Mouse (Mus musculus): ENCODE results near the gene Pheta1. TPM values are rescaled to one million over a fixed set of nuclear protein-coding genes. Genes with fewer than 3 reads are reported as not detected.

The Pheta1 gene
- polyA plus RNA-seq, 1 experiment from 2014 or later = 48.1 TPM

GRCm38 (mm10) chr5:121871515-121872030 lies 22.8 kb downstream of the Pheta1 start:
- no peak overlapping the region for H3K4me2 ChIP-seq (replicated peaks)
- WGBS = 83% methylated on average over 13 of the region's 13 CpGs
- ATAC-seq (ENCODE audit: insufficient number of reproducible peaks, insufficient read depth, low FRiP score, low TSS enrichment) = no peak

GRCm38 (mm10) chr5:121872158-121872557 lies 23.4 kb downstream of the Pheta1 start:
- Histone ChIP-seq H3K27me3 (no peaks in the 10 kb centered on the region), H3K4me3 (no peak overlapping the region), H3K9ac (no peak overlapping the region), H3K4me2 (replicated peaks) (no peak overlapping the region), H3K27ac (no peak overlapping the region), H3K4me1 (no peaks in the 10 kb centered on the region), H3K9me3 (no peaks in the 10 kb centered on the region), H3K36me3 (no peaks in the 10 kb centered on the region)
- 7% methylated on average over 4 of the region's 4 CpGs for WGBS
- ATAC-seq (ENCODE audit: insufficient number of reproducible peaks, insufficient read depth, low FRiP score, low TSS enrichment) = no peak

More at GRCm38 (mm10) chr5:121871515-121872030, 22.8 kb downstream of the Pheta1 start:
- Histone ChIP-seq H3K4me1 (no peaks in the 10 kb centered on the region), H3K9ac (no peak overlapping the region), H3K9me3 (no peaks in the 10 kb centered on the region), H3K27ac (no peak overlapping the region), H3K4me3 (no peak overlapping the region), H3K27me3 (no peaks in the 10 kb centered on the region), H3K36me3 (no peaks in the 10 kb centered on the region)

- no peaks in the 10 kb centered on the region for H3K27me3 ChIP-seq
- H3K36me3 ChIP-seq = no peaks in the 10 kb centered on the region
- no peaks in the 10 kb centered on the region for H3K9me3 ChIP-seq
- no peak overlapping the region for H3K9ac ChIP-seq
- no peak overlapping the region for H3K27ac ChIP-seq
- no peak overlapping the region for H3K4me3 ChIP-seq
- H3K4me2 ChIP-seq (replicated peaks) = no peak overlapping the region
- ATAC-seq (ENCODE audit: insufficient number of reproducible peaks, insufficient read depth, low FRiP score, low TSS enrichment) = no peak
- WGBS = 89% methylated on average over 12 of the region's 12 CpGs
- no peaks in the 10 kb centered on the region for H3K4me1 ChIP-seq
These were observed 26.3 kb downstream of the Pheta1 start for GRCm38 (mm10) chr5:121875041-121875440.

GRCm38 (mm10) chr5:121876901-121877300 lies 28.1 kb downstream of the Pheta1 start:
- no peak overlapping the region for H3K4me2 ChIP-seq (replicated peaks)
- no peaks in the 10 kb centered on the region for H3K27me3 ChIP-seq
- H3K4me3 ChIP-seq = no peak overlapping the region
- no peaks in the 10 kb centered on the region for H3K9me3 ChIP-seq
- no peak for ATAC-seq (ENCODE audit: insufficient number of reproducible peaks, insufficient read depth, low FRiP score, low TSS enrichment)
- H3K36me3 ChIP-seq = no peaks in the 10 kb centered on the region
- no peak overlapping the region for H3K9ac ChIP-seq
- WGBS = 82% methylated on average over 12 of the region's 12 CpGs
- H3K27ac ChIP-seq = no peak overlapping the region
- no peaks in the 10 kb centered on the region for H3K4me1 ChIP-seq

- no peaks in the 10 kb centered on the region for H3K27me3 ChIP-seq
- no peak overlapping the region for H3K4me2 ChIP-seq (replicated peaks)
- no peak for ATAC-seq (ENCODE audit: insufficient number of reproducible peaks, insufficient read depth, low FRiP score, low TSS enrichment)
- WGBS = 87% methylated on average over 17 of the region's 17 CpGs
- H3K9me3 ChIP-seq = no peaks in the 10 kb centered on the region
- no peak overlapping the region for H3K4me3 ChIP-seq
- no peaks in the 10 kb centered on the region for H3K4me1 ChIP-seq
- no peak overlapping the region for H3K9ac ChIP-seq
- H3K36me3 ChIP-seq = no peaks in the 10 kb centered on the region
- H3K27ac ChIP-seq = no peak overlapping the region
These were observed 29.9 kb downstream of the Pheta1 start for GRCm38 (mm10) chr5:121878703-121879102.

GRCm38 (mm10) chr5:121879211-121879610 lies 30.4 kb downstream of the Pheta1 start:
- Histone ChIP-seq H3K36me3 (no peaks in the 10 kb centered on the region), H3K4me3 (no peak overlapping the region), H3K27me3 (no peaks in the 10 kb centered on the region), H3K27ac (no peak overlapping the region), H3K4me1 (0 out of 2 replicates have a peak, but pooled peaks cover 3% of the 10 kb centered on the region), H3K9ac (no peak overlapping the region), H3K9me3 (no peaks in the 10 kb centered on the region), H3K4me2 (replicated peaks) (no peak overlapping the region)
- WGBS = 63% methylated on average over 6 of the region's 6 CpGs
- ATAC-seq (ENCODE audit: insufficient number of reproducible peaks, insufficient read depth, low FRiP score, low TSS enrichment) = no peak

- Histone ChIP-seq H3K27ac (no peak overlapping the region), H3K4me3 (no peak overlapping the region), H3K9me3 (no peaks in the 10 kb centered on the region), H3K9ac (no peak overlapping the region), H3K27me3 (no peaks in the 10 kb centered on the region), H3K4me1 (0 out of 2 replicates have a peak, but pooled peaks cover 3% of the 10 kb centered on the region), H3K36me3 (no peaks in the 10 kb centered on the region), H3K4me2 (replicated peaks) (no peak overlapping the region)
- ATAC-seq (ENCODE audit: insufficient number of reproducible peaks, insufficient read depth, low FRiP score, low TSS enrichment) = no peak
- 67% methylated on average over 8 of the region's 8 CpGs for WGBS
These were observed 34.6 kb downstream of the Pheta1 start for GRCm38 (mm10) chr5:121883356-121883755.

GRCm38 (mm10) chr5:121889375-121889774 lies 40.6 kb downstream of the Pheta1 start:
- Histone ChIP-seq H3K4me2 (replicated peaks) (no peak overlapping the region), H3K9me3 (no peaks in the 10 kb centered on the region), H3K27ac (no peak overlapping the region), H3K9ac (no peak overlapping the region), H3K4me3 (no peak overlapping the region), H3K4me1 (no peaks in the 10 kb centered on the region; the same call in 1 of the 2 replicates), H3K36me3 (no peaks in the 10 kb centered on the region), H3K27me3 (no peaks in the 10 kb centered on the region)
- ATAC-seq (ENCODE audit: insufficient number of reproducible peaks, insufficient read depth, low FRiP score, low TSS enrichment) = no peak
- 33% methylated on average over 13 of the region's 13 CpGs for WGBS

GRCm38 (mm10) chr5:121889819-121890362 lies 41.1 kb downstream of the Pheta1 start:
- no peak for ATAC-seq (ENCODE audit: insufficient number of reproducible peaks, insufficient read depth, low FRiP score, low TSS enrichment)
- WGBS = 32% methylated on average over 9 of the region's 9 CpGs
- H3K4me2 ChIP-seq (replicated peaks) = no peak overlapping the region
- H3K27ac ChIP-seq = no peak overlapping the region
- no peak overlapping the region for H3K4me3 ChIP-seq
- H3K27me3 ChIP-seq = no peaks in the 10 kb centered on the region
- H3K9ac ChIP-seq = no peak overlapping the region
- H3K9me3 ChIP-seq = no peaks in the 10 kb centered on the region
- no peaks in the 10 kb centered on the region for H3K36me3 ChIP-seq
- no peaks in the 10 kb centered on the region; the same call in 1 of the 2 replicates for H3K4me1 ChIP-seq

GRCm38 (mm10) chr5:121890925-121891324 lies 42.1 kb downstream of the Pheta1 start:
- Histone ChIP-seq H3K27ac (no peak overlapping the region), H3K9me3 (no peaks in the 10 kb centered on the region), H3K4me2 (replicated peaks) (no peak overlapping the region), H3K36me3 (no peaks in the 10 kb centered on the region), H3K27me3 (no peaks in the 10 kb centered on the region), H3K4me3 (no peak overlapping the region), H3K9ac (no peak overlapping the region), H3K4me1 (no peaks in the 10 kb centered on the region; the same call in 1 of the 2 replicates)
- 92% methylated on average over 7 of the region's 7 CpGs for WGBS
- ATAC-seq (ENCODE audit: insufficient number of reproducible peaks, insufficient read depth, low FRiP score, low TSS enrichment) = no peak

- H3K4me2 ChIP-seq (replicated peaks) = no peak overlapping the region
- H3K36me3 ChIP-seq = no peaks in the 10 kb centered on the region
- 87% methylated on average over 14 of the region's 14 CpGs for WGBS
- H3K9me3 ChIP-seq = no peaks in the 10 kb centered on the region
- H3K4me3 ChIP-seq = no peak overlapping the region
- no peak overlapping the region for H3K9ac ChIP-seq
- H3K27me3 ChIP-seq = no peaks in the 10 kb centered on the region
- H3K4me1 ChIP-seq = no peaks in the 10 kb centered on the region; the same call in 1 of the 2 replicates
- no peak overlapping the region for H3K27ac ChIP-seq
- ATAC-seq (ENCODE audit: insufficient number of reproducible peaks, insufficient read depth, low FRiP score, low TSS enrichment) = no peak
These were observed 43.5 kb downstream of the Pheta1 start for GRCm38 (mm10) chr5:121892281-121892680.

GRCm38 (mm10) chr5:121893581-121893980 lies 44.8 kb downstream of the Pheta1 start:
- H3K9ac ChIP-seq = no peak overlapping the region
- ATAC-seq (ENCODE audit: insufficient number of reproducible peaks, insufficient read depth, low FRiP score, low TSS enrichment) = no peak
- H3K36me3 ChIP-seq = no peaks in the 10 kb centered on the region
- no peak overlapping the region for H3K4me2 ChIP-seq (replicated peaks)
- no peaks in the 10 kb centered on the region for H3K9me3 ChIP-seq
- H3K27me3 ChIP-seq = no peaks in the 10 kb centered on the region
- 26% methylated on average over 3 of the region's 3 CpGs for WGBS
- H3K4me3 ChIP-seq = no peak overlapping the region
- H3K4me1 ChIP-seq = no peaks in the 10 kb centered on the region; the same call in 1 of the 2 replicates
- H3K27ac ChIP-seq = no peak overlapping the region

All from embryonic facial prominence, embryonic 12.5 days (tissue).